Mouse (Mus musculus) spleen, adult 2 months (tissue): ENCODE results near the gene N4bp2l2.

Experiments used
- CTCF ChIP-seq: fragments of 200-500 bp; IDR thresholded peaks from 2 replicates; pipeline ENCODE4 v1.5.1; 2011; ENCODE audit warnings: mild to moderate bottlenecking, inconsistent platforms; ENCODE audit not compliant: insufficient read depth, insufficient read length, insufficient replicate concordance; ENCODE audit errors: extremely low read depth
- POLR2A ChIP-seq: fragments of 200-500 bp; IDR thresholded peaks from 2 replicates; pipeline ENCODE4 v1.6.1; 2011; ENCODE audit warnings: low read depth, low read length, inconsistent platforms

GRCm38 (mm10) chr5:150652578-150652977, 13.4 kb downstream of the N4bp2l2 start:
- no peak for TF ChIP-seq POLR2A
- TF ChIP-seq CTCF: no peak
